Mouse (Mus musculus) 416B (cell line): Measurements from ENCODE around the gene 1700020N01Rik.

Experiments
- DNase-seq: peaks from one replicate; pipeline ENCODE4 v3.0.0; 2011; ENCODE audit warnings: low read depth

Gene 1700020N01Rik

GRCm38 (mm10) chr10:21592896-21593380 is at the start of gene 1700020N01Rik:
TSS of gene 1700020N01Rik (plus strand) at chr10:21593145.
- no peak for DNase-seq

GRCm38 (mm10) chr10:21543576-21544278 is 49.2 kb upstream of the 1700020N01Rik start:
- DNase-seq = no peak

- DNase-seq = no peak
Observed at GRCm38 (mm10) chr10:21544721-21545120, 48.2 kb upstream of the 1700020N01Rik start.

- DNase-seq = peak; percentile 28
Observed at GRCm38 (mm10) chr10:21545446-21545845, 47.5 kb upstream of the 1700020N01Rik start.

GRCm38 (mm10) chr10:21548871-21549505 is 44.0 kb upstream of the 1700020N01Rik start:
- no peak for DNase-seq

GRCm38 (mm10) chr10:21552967-21553682 is 39.8 kb upstream of the 1700020N01Rik start:
- DNase-seq = no peak

- no peak for DNase-seq
Observed at GRCm38 (mm10) chr10:21553683-21554035, 39.3 kb upstream of the 1700020N01Rik start.

- no peak for DNase-seq
Observed at GRCm38 (mm10) chr10:21554896-21555580, 37.9 kb upstream of the 1700020N01Rik start.

- DNase-seq = no peak
Observed at GRCm38 (mm10) chr10:21559769-21560168, 33.2 kb upstream of the 1700020N01Rik start.

- DNase-seq = no peak
Observed at GRCm38 (mm10) chr10:21561181-21561580, 31.8 kb upstream of the 1700020N01Rik start.

- DNase-seq = no peak
Observed at GRCm38 (mm10) chr10:21563446-21563845, 29.5 kb upstream of the 1700020N01Rik start.

GRCm38 (mm10) chr10:21564189-21564588 is 28.8 kb upstream of the 1700020N01Rik start:
- no peak for DNase-seq

GRCm38 (mm10) chr10:21566074-21566473 is 26.9 kb upstream of the 1700020N01Rik start:
- no peak for DNase-seq

GRCm38 (mm10) chr10:21571615-21572014 is 21.3 kb upstream of the 1700020N01Rik start:
- no peak for DNase-seq

- DNase-seq = no peak
Observed at GRCm38 (mm10) chr10:21573713-21574112, 19.2 kb upstream of the 1700020N01Rik start.

GRCm38 (mm10) chr10:21575806-21576378 is 17.1 kb upstream of the 1700020N01Rik start:
- DNase-seq = no peak

GRCm38 (mm10) chr10:21577798-21578197 is 15.1 kb upstream of the 1700020N01Rik start:
- no peak for DNase-seq

- DNase-seq = no peak
Observed at GRCm38 (mm10) chr10:21581546-21581945, 11.4 kb upstream of the 1700020N01Rik start.

- DNase-seq = no peak
Observed at GRCm38 (mm10) chr10:21587041-21587440, 5.9 kb upstream of the 1700020N01Rik start.

GRCm38 (mm10) chr10:21588007-21588852 is 4.7 kb upstream of the 1700020N01Rik start:
- DNase-seq = no peak

GRCm38 (mm10) chr10:21600931-21601330 is 8.0 kb downstream of the 1700020N01Rik start:
- peak; percentile 51 for DNase-seq
